Mouse (Mus musculus) A20 (cell line): ENCODE data around the gene Dirc2.
A peak's percentile ranks its signal among the peaks of the same experiment; 100 is the strongest.

Source experiments
- DNase-seq: peaks from one replicate; pipeline ENCODE4 v3.0.0-alpha.2; 2011; ENCODE audit warnings: low read depth, low spot score

The Dirc2 gene

GRCm38 (mm10) chr16:35772598-35772997, 3.4 kb upstream of the Dirc2 start:
- DNase-seq, result no peak

GRCm38 (mm10) chr16:35771606-35772005, 2.5 kb upstream of the Dirc2 start:
- DNase-seq, result no peak

GRCm38 (mm10) chr16:35771141-35771540, 2.0 kb upstream of the Dirc2 start:
- DNase-seq, result no peak

- peak; percentile 91 for DNase-seq
Measured at GRCm38 (mm10) chr16:35769878-35770657, 912 bp upstream of the Dirc2 start, which contains the start of gene Hspbap1. Gene Hspbap1, plus strand, starts transcription at chr16:35770375.

GRCm38 (mm10) chr16:35768469-35768784, 729 bp downstream of the Dirc2 start:
- no peak for DNase-seq

GRCm38 (mm10) chr16:35766366-35766765, 2.8 kb downstream of the Dirc2 start:
- DNase-seq, result peak; percentile 73

GRCm38 (mm10) chr16:35765449-35765848, 3.7 kb downstream of the Dirc2 start:
- peak; percentile 82 for DNase-seq

- DNase-seq, result no peak
Measured at GRCm38 (mm10) chr16:35764941-35765340, 4.2 kb downstream of the Dirc2 start.

GRCm38 (mm10) chr16:35763590-35764296, 5.4 kb downstream of the Dirc2 start:
- DNase-seq, result no peak

GRCm38 (mm10) chr16:35759401-35759800, 9.8 kb downstream of the Dirc2 start:
- DNase-seq, result no peak

- DNase-seq, result no peak
Measured at GRCm38 (mm10) chr16:35756697-35757096, 12.5 kb downstream of the Dirc2 start.

- DNase-seq, result no peak
Measured at GRCm38 (mm10) chr16:35755502-35756334, 13.4 kb downstream of the Dirc2 start.

GRCm38 (mm10) chr16:35753926-35754325, 15.2 kb downstream of the Dirc2 start:
- DNase-seq, result no peak

- DNase-seq, result no peak
Measured at GRCm38 (mm10) chr16:35751841-35752240, 17.3 kb downstream of the Dirc2 start.

- DNase-seq, result no peak
Measured at GRCm38 (mm10) chr16:35749385-35749784, 19.8 kb downstream of the Dirc2 start.

- DNase-seq, result no peak
Measured at GRCm38 (mm10) chr16:35748237-35748603, 20.9 kb downstream of the Dirc2 start.

GRCm38 (mm10) chr16:35747417-35748236, 21.5 kb downstream of the Dirc2 start:
- DNase-seq, result peak; percentile 88

- DNase-seq, result no peak
Measured at GRCm38 (mm10) chr16:35742251-35742937, 26.8 kb downstream of the Dirc2 start.

- DNase-seq, result no peak
Measured at GRCm38 (mm10) chr16:35741621-35742020, 27.5 kb downstream of the Dirc2 start.

- no peak for DNase-seq
Measured at GRCm38 (mm10) chr16:35740943-35741342, 28.2 kb downstream of the Dirc2 start.

- no peak for DNase-seq
Measured at GRCm38 (mm10) chr16:35740357-35740756, 28.8 kb downstream of the Dirc2 start.
